Mouse (Mus musculus) kidney, adult 8-10 months (tissue): ENCODE measurements at regions not wholly inside any gene's neighbourhood (a gene's known extent, or its start where the extent isn't known, plus 50 kb on each side); places are given as distances from the start of the nearest gene placed in this dataset.

Experiments
- DNase-seq, 2 experiments: peaks; one replicate each; pipeline ENCODE4 v3.0.0; 2022

GRCm38 (mm10) chr7:36352761-36353160 is 345.2 kb upstream of the Tshz3 start:
- DNase-seq: no peak

GRCm38 (mm10) chr7:36350616-36351015 is 347.3 kb upstream of the Tshz3 start:
- no peak for DNase-seq

- peak; percentile 1 to 8 for DNase-seq
Observed at GRCm38 (mm10) chr7:36348195-36348594, 349.7 kb upstream of the Tshz3 start.

- DNase-seq: no peak
Observed at GRCm38 (mm10) chr7:36334857-36335256, 363.1 kb upstream of the Tshz3 start.

GRCm38 (mm10) chr7:36334091-36334490 is 363.8 kb upstream of the Tshz3 start:
- DNase-seq: peak in 1 of 2 experiments; percentile 30

- DNase-seq: no peak
Observed at GRCm38 (mm10) chr7:36332633-36333032, 365.3 kb upstream of the Tshz3 start.

GRCm38 (mm10) chr7:36328141-36328540 is 369.8 kb upstream of the Tshz3 start:
- DNase-seq: no peak

GRCm38 (mm10) chr7:36324035-36324434 is 373.9 kb upstream of the Tshz3 start:
- DNase-seq: no peak

GRCm38 (mm10) chr7:36322181-36322580 is 375.7 kb upstream of the Tshz3 start:
- no peak for DNase-seq

- no peak for DNase-seq
Observed at GRCm38 (mm10) chr7:36317466-36318212, 380.3 kb upstream of the Tshz3 start.

GRCm38 (mm10) chr7:36313751-36314150 is 384.2 kb upstream of the Tshz3 start:
- no peak for DNase-seq

- DNase-seq: no peak
Observed at GRCm38 (mm10) chr7:36309761-36310605, 387.9 kb upstream of the Tshz3 start.

- no peak for DNase-seq
Observed at GRCm38 (mm10) chr7:36308726-36309125, 389.2 kb upstream of the Tshz3 start.

GRCm38 (mm10) chr7:36308106-36308620 is 389.8 kb upstream of the Tshz3 start:
- DNase-seq: no peak

GRCm38 (mm10) chr7:36277275-36277674 is 420.6 kb upstream of the Tshz3 start:
- no peak for DNase-seq

- no peak for DNase-seq
Observed at GRCm38 (mm10) chr7:36268966-36269365, 429.0 kb upstream of the Tshz3 start.

GRCm38 (mm10) chr7:36265163-36265823 is 432.6 kb upstream of the Tshz3 start:
- no peak for DNase-seq

- no peak for DNase-seq
Observed at GRCm38 (mm10) chr7:36262124-36262710, 435.7 kb upstream of the Tshz3 start.

GRCm38 (mm10) chr7:36257102-36257501 is 440.8 kb upstream of the Tshz3 start:
- no peak for DNase-seq

- no peak for DNase-seq
Observed at GRCm38 (mm10) chr7:36247356-36247755, 444.6 kb upstream of the Zfp507 start.

- peak in 1 of 2 experiments; percentile 5 for DNase-seq
Observed at GRCm38 (mm10) chr7:36236673-36237072, 433.9 kb upstream of the Zfp507 start.

GRCm38 (mm10) chr7:36229031-36229430 is 426.2 kb upstream of the Zfp507 start:
- no peak for DNase-seq

GRCm38 (mm10) chr7:36224416-36224815 is 421.6 kb upstream of the Zfp507 start:
- no peak for DNase-seq
